Mouse (Mus musculus) T-helper 1 cell (primary cell): ENCODE data around the gene Kcnmb4.

ENCODE experiments used
- in situ Hi-C: fragments of 300-600 bp; cut with MboI, MseI; formaldehyde crosslinking; loops from one replicate; pipeline ENCODE4 v1.15.1; 2025; ENCODE audit warnings: high pct_unique_total_duplicates

The Kcnmb4 gene

GRCm38 (mm10) chr10:116402742-116403425 lies 70.8 kb downstream of the Kcnmb4 start:
- in situ Hi-C loops, result no loop called here

GRCm38 (mm10) chr10:116397973-116398372 lies 75.7 kb downstream of the Kcnmb4 start:
- in situ Hi-C loops, result no loop called here

GRCm38 (mm10) chr10:116397573-116397972 lies 76.1 kb downstream of the Kcnmb4 start:
- in situ Hi-C loops, result no loop called here

DNA sequence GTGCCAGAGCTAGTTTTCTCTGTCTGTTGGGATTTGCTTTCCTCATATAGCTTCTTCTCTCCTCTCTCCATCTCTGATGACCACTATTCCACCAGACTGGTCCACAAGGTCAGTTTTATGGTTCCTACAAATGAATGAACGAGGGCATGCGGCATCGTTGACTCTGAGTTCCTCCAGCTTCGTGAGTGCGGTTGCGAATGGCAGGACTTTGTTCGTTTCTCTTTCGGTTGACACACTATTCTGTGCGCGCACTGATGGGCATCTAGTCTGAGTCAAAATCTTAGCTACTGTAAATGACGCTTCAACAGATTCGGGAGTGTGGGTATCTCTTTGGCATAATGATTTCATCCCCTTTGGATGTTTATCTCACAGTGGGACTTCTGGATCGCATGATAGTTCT lies 76.7 kb downstream of the Kcnmb4 start:
- in situ Hi-C loops, result no loop called here

DNA sequence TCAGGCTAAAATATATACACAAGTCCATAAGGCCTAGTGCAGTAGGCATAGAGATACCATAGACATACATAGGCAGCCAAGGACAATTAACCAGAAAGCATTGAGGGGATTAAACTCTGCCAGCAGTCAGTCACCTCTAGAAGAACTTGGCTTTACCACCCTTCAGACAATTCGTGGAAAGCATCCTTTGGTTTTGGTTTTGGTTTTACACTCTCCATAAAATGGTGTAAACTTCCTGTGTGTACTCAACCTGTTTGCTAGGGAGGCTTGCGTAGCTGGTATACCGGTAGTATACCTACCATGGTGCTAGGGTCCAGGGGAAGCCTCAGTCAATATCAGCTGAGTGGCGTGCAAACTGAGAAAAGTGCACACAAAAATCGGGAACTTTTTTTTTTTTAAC lies 77.4 kb downstream of the Kcnmb4 start:
- in situ Hi-C loops, result no loop called here

GRCm38 (mm10) chr10:116394585-116394984 lies 79.1 kb downstream of the Kcnmb4 start:
- in situ Hi-C loops, result no loop called here

GRCm38 (mm10) chr10:116393790-116394475 lies 79.7 kb downstream of the Kcnmb4 start:
- in situ Hi-C loops, result no loop called here

GRCm38 (mm10) chr10:116388840-116389239 lies 84.8 kb downstream of the Kcnmb4 start:
- in situ Hi-C loops, result no loop called here

GRCm38 (mm10) chr10:116386391-116386885 lies 87.2 kb downstream of the Kcnmb4 start:
- in situ Hi-C loops, result no loop called here

- in situ Hi-C loops, result no loop called here
These were observed 89.3 kb downstream of the Kcnmb4 start for GRCm38 (mm10) chr10:116384401-116384800.

- in situ Hi-C loops, result no loop called here
These were observed 90.6 kb downstream of the Kcnmb4 start for GRCm38 (mm10) chr10:116382826-116383685.

DNA sequence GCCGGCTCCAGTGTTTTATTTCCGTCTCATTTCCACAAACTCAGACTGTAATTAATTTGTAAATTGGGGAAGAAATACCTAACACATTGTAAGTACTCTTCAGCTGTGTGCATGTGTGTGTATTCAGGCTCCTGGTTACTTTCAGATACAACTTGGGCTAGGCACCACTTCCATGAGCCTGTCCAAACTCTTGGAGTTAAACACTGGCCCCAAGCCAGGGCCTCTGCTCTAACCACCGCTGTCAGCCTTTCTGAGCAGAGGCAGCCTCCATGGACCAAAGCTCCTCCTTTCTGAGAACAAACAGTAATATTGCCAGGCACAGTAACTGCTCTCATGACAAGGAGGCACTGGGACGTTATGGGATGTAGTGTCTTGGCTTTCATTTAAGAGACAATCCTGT lies 96.8 kb downstream of the Kcnmb4 start:
- in situ Hi-C loops, result no loop called here

GRCm38 (mm10) chr10:116374111-116374510 lies 99.6 kb downstream of the Kcnmb4 start:
- in situ Hi-C loops, result no loop called here

DNA sequence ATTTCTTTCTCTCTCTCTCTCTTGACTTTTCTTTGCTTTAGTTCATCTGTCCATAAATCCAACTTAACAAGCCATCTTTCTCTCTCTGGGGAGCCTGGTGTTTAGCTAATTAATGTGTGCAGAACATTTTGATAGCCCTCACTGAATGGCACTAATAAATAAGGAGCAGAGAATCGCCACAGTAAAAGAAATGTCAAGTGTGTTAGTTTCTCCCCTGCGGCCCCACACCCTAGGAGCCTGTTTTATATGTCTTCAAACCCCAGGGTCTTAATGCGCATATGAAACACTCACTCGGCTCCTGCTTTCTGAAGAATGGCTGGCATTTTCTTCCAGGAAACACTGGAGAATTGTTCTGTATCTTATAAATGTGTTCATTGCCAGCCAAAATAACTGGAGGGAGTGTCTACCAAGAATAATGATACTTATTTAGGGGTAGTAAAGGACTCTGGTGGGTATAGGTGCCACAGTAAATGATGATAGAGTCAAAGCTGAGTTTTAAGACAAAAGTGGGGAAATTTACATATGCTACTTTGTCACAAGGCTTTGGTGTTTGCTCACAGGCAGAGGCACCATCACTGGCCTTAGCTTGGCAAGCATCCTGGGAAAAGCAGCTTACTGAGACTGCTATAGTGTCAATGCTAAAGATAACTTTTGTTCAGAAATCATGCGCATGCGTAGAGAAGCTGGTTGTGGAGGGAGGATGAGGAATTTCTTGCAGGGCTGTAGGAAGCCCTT lies 102.5 kb downstream of the Kcnmb4 start:
- in situ Hi-C loops, result no loop called here
